8 mouse cellular contexts compared by ENCODE assay signal in the genomic region with DNA sequence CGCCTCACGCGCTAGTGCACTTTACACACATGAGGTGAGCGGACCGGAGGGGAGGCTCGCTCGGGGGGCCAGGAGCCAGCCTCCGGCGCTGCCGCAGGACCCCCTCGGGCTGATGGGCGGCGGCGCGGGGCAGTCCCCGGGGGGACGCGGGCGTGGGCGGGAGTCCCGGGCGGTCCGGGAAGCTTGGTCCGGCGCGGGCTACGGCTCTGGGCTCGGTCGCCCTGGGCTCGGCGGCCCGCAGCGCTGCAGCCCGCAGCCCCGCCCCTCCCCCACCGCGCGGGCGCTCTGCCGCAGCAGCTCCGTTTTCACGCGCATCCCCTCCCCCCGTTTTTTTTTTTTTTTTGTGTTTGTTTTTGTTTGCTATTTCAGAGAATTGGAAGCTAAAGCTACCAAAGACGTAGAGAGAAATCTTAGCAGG. TPM values are rescaled to one million over a fixed set of nuclear protein-coding genes. Genes with fewer than 3 reads are reported as not detected.
A peak's percentile ranks its signal among the peaks of the same experiment; 100 is the strongest.
DNase-seq lines count a peak whose midpoint lies in the region; ATAC-seq and TF ChIP-seq lines count a peak whose summit lies in the region.

No protein-coding gene starts in this region.

- WGBS in kidney, postnatal 0 days = under 1% methylated on average over 41 of the region's 45 CpGs
- 1% methylated on average over 42 of the region's 45 CpGs for WGBS in bone marrow, adult 2 months
- under 1% methylated on average over 32 of the region's 45 CpGs for WGBS in forebrain, embryonic 13.5 days
- WGBS in liver, embryonic 11.5 days = 2% methylated on average over 38 of the region's 45 CpGs

- peaks cover 12% of the 10 kb centered on the region; the same call in 1 of the 2 replicates for H3K36me3 ChIP-seq in kidney, postnatal 0 days (ENCODE audit: insufficient read depth, low read length)
- H3K36me3 ChIP-seq in forebrain, embryonic 13.5 days (ENCODE audit: poor library complexity, severe bottlenecking) = peaks cover 10% of the 10 kb centered on the region
- H3K36me3 ChIP-seq in liver, embryonic 11.5 days (ENCODE audit: control insufficient read depth, insufficient read depth, low read length) = no peaks in the 10 kb centered on the region; the same call in 1 of the 2 replicates

- no peak for TF ChIP-seq CTCF in kidney, postnatal 0 days (IDR thresholded peaks at IDR 0.05; ENCODE audit: low read depth)
- TF ChIP-seq CTCF in bone marrow, adult 2 months (IDR thresholded peaks at IDR 0.05; ENCODE audit: control insufficient read depth, insufficient read depth, low read length) = no peak

- TF ChIP-seq POLR2A in bone marrow, adult 2 months (IDR thresholded peaks at IDR 0.05; ENCODE audit: borderline replicate concordance, control insufficient read depth, low read depth, low read length) = no peak

- peak overlapping the region; percentile 71 for H3K4me2 ChIP-seq in kidney, postnatal 0 days (ENCODE audit: low read length)
- H3K4me2 ChIP-seq in forebrain, embryonic 13.5 days = peak overlapping the region; percentile 64
- peak overlapping the region; percentile 74 for H3K4me2 ChIP-seq in liver, embryonic 11.5 days

- peak; percentile 75 for ATAC-seq in kidney, postnatal 0 days (replicated peaks; ENCODE audit: low FRiP score, low read depth)
- ATAC-seq in forebrain, embryonic 13.5 days = peak; percentile 82
- ATAC-seq in liver, embryonic 11.5 days (replicated peaks; ENCODE audit: low FRiP score) = peak; percentile 67

- no peaks in the 10 kb centered on the region for H3K4me1 ChIP-seq in kidney, postnatal 0 days (replicated peaks; ENCODE audit: insufficient read depth, low read length)
- H3K4me1 ChIP-seq in bone marrow, adult 2 months (ENCODE audit: control insufficient read depth, insufficient read depth, low read length) = no peaks in the 10 kb centered on the region; the same call in 1 of the 2 replicates
- H3K4me1 ChIP-seq in forebrain, embryonic 13.5 days = peaks cover 33% of the 10 kb centered on the region
- peaks cover 7% of the 10 kb centered on the region; the same call in 1 of the 2 replicates for H3K4me1 ChIP-seq in liver, embryonic 11.5 days (replicated peaks; ENCODE audit: control insufficient read depth, insufficient read depth, low read length)

- H3K9me3 ChIP-seq in kidney, postnatal 0 days (replicated peaks; ENCODE audit: low read length) = no peaks in the 10 kb centered on the region
- H3K9me3 ChIP-seq in forebrain, embryonic 13.5 days (replicated peaks) = no peaks in the 10 kb centered on the region
- H3K9me3 ChIP-seq in liver, embryonic 11.5 days (ENCODE audit: control insufficient read depth, low read length) = no peaks in the 10 kb centered on the region

- H3K9ac ChIP-seq in kidney, postnatal 0 days (ENCODE audit: low read depth, low read length) = peak overlapping the region; percentile 100
- H3K9ac ChIP-seq in forebrain, embryonic 13.5 days = peak overlapping the region; percentile 96
- peak overlapping the region; percentile 94 for H3K9ac ChIP-seq in liver, embryonic 11.5 days (ENCODE audit: low read depth, low read length)

- peak overlapping the region; percentile 99 for H3K4me3 ChIP-seq in kidney, postnatal 0 days (replicated peaks; ENCODE audit: low read depth, low read length)
- peak overlapping the region; percentile 95 for H3K4me3 ChIP-seq in bone marrow, adult 2 months (replicated peaks; ENCODE audit: control insufficient read depth, low read depth, low read length)
- H3K4me3 ChIP-seq in forebrain, embryonic 13.5 days = peak overlapping the region; percentile 96
- H3K4me3 ChIP-seq in liver, embryonic 11.5 days (ENCODE audit: low read depth, low read length) = peak overlapping the region; percentile 99

- H3K27ac ChIP-seq in kidney, postnatal 0 days = peak overlapping the region; percentile 96
- H3K27ac ChIP-seq in bone marrow, adult 2 months (ENCODE audit: control insufficient read depth, insufficient read depth, low read depth, low read length, poor library complexity) = peak overlapping the region; percentile 97
- H3K27ac ChIP-seq in forebrain, embryonic 13.5 days = peak overlapping the region; percentile 98
- H3K27ac ChIP-seq in liver, embryonic 11.5 days (ENCODE audit: low read depth, low read length) = peak overlapping the region; percentile 94

- H3K27me3 ChIP-seq in kidney, postnatal 0 days (ENCODE audit: insufficient read depth, low read length) = no peaks in the 10 kb centered on the region
- peaks cover 3% of the 10 kb centered on the region; the same call in 1 of the 2 replicates for H3K27me3 ChIP-seq in forebrain, embryonic 13.5 days
- H3K27me3 ChIP-seq in liver, embryonic 11.5 days (replicated peaks; ENCODE audit: control insufficient read depth, insufficient read depth, low read length) = no peaks in the 10 kb centered on the region

- DNase-seq in kidney, postnatal 0 days (ENCODE audit: low spot score) = no peak
- DNase-seq in kidney, adult 11 months = no peak
- no peak for DNase-seq in liver, embryonic 11.5 days (ENCODE audit: low spot score)
- DNase-seq in testis, postnatal 10 days (ENCODE audit: low spot score) = peak; percentile 71
- DNase-seq in frontal cortex, postnatal 36 days (ENCODE audit: low spot score in 2 of 2) = no peak
- DNase-seq in spleen, adult 12 weeks (ENCODE audit: low spot score) = no peak

RNA-seq across cellular contexts. Expression of a gene that starts 0.6 kb away (rescaled TPM):
- polyA plus RNA-seq in kidney, postnatal 0 days (2015; fragmentation: Nextera tagmentation; extraction: Ambion mirVana) = 51.3 and 58.0 TPM in 2 replicates
- polyA plus RNA-seq in bone marrow, adult 2 months (2011; ENCODE audit: insufficient read depth, insufficient read length, low replicate concordance, missing spikeins) = 41.0 and 41.9 TPM in 2 replicates
- polyA plus RNA-seq in forebrain, embryonic 13.5 days (2015; fragmentation: Nextera tagmentation; extraction: Ambion mirVana) = 49.9 and 62.0 TPM in 2 replicates
- 36.4 and 41.1 TPM in 2 replicates for polyA plus RNA-seq in liver, embryonic 11.5 days (2014; fragmentation: Nextera tagmentation; extraction: Ambion mirVana)
